Mouse (Mus musculus): ENCODE measurements around the gene Stradb. TPM values are rescaled to one million over a fixed set of nuclear protein-coding genes. Genes with fewer than 3 reads are reported as not detected.

Gene Stradb
- polyA plus RNA-seq (2015; fragmentation: Nextera tagmentation; extraction: Ambion mirVana), result 17.4 and 18.5 TPM in 2 replicates

GRCm38 (mm10) chr1:58973366-58974221 is at the start of gene Stradb, which contains the start of gene Trak2:
Stradb (plus strand) TSS chr1:58973522.
Trak2 (minus strand) TSS chr1:58973430.
- no peaks in the 10 kb centered on the region for H3K27me3 ChIP-seq (ENCODE audit: control insufficient read depth, insufficient read depth, low read length)
- no peaks in the 10 kb centered on the region for H3K4me1 ChIP-seq (replicated peaks; ENCODE audit: control insufficient read depth, insufficient read depth)
- 0% methylated on average over 49 of the region's 69 CpGs for WGBS
- H3K27ac ChIP-seq (replicated peaks), result peak within 1 kb of the TSS; percentile 92
- DNase-seq (ENCODE audit: low spot score), result peak; percentile 95
- H3K9me3 ChIP-seq (ENCODE audit: control insufficient read depth, low read length), result no peaks in the 10 kb centered on the region
- no peaks in the 10 kb centered on the region for H3K36me3 ChIP-seq (ENCODE audit: control insufficient read depth, insufficient read depth, low read length)
- ATAC-seq (ENCODE audit: low FRiP score, low TSS enrichment), result peak; percentile 97
- peak within 1 kb of the TSS; percentile 90 for H3K4me2 ChIP-seq (replicated peaks; ENCODE audit: low read depth)
- no peak for TF ChIP-seq CTCF (IDR thresholded peaks at IDR 0.05; ENCODE audit: low read depth)
- peak; percentile 70 for TF ChIP-seq EP300 (optimal IDR thresholded peaks at IDR 0.05)
- peak within 1 kb of the TSS; percentile 88 for H3K4me3 ChIP-seq (ENCODE audit: low read depth, low read length)
- peak within 1 kb of the TSS; percentile 91 for H3K9ac ChIP-seq (ENCODE audit: low read length)

GRCm38 (mm10) chr1:58926664-58927063 is 46.7 kb upstream of the Stradb start:
- Histone ChIP-seq H3K9me3 (ENCODE audit: control insufficient read depth, low read length) (peaks cover 3% of the 10 kb centered on the region; the same call in 1 of the 2 replicates), H3K4me3 (ENCODE audit: low read depth, low read length) (no peak overlapping the region), H3K4me2 (replicated peaks; ENCODE audit: low read depth) (no peak overlapping the region), H3K27me3 (ENCODE audit: control insufficient read depth, insufficient read depth, low read length) (no peaks in the 10 kb centered on the region), H3K4me1 (replicated peaks; ENCODE audit: control insufficient read depth, insufficient read depth) (no peaks in the 10 kb centered on the region), H3K9ac (ENCODE audit: low read length) (no peak overlapping the region), H3K27ac (replicated peaks) (no peak overlapping the region), H3K36me3 (ENCODE audit: control insufficient read depth, insufficient read depth, low read length) (peaks cover under 1% of the 10 kb centered on the region; the same call in 1 of the 2 replicates)
- TF ChIP-seq EP300 (optimal IDR thresholded peaks at IDR 0.05) (no peak), CTCF (IDR thresholded peaks at IDR 0.05; ENCODE audit: low read depth) (no peak)
- ATAC-seq (ENCODE audit: low FRiP score, low TSS enrichment) (no peak), DNase-seq (ENCODE audit: low spot score) (no peak)
- WGBS, result 92% methylated on average over 5 of the region's 5 CpGs

- Histone ChIP-seq H3K27me3 (ENCODE audit: control insufficient read depth, insufficient read depth, low read length) (no peaks in the 10 kb centered on the region), H3K4me3 (ENCODE audit: low read depth, low read length) (no peak overlapping the region), H3K36me3 (ENCODE audit: control insufficient read depth, insufficient read depth, low read length) (no peaks in the 10 kb centered on the region), H3K4me1 (replicated peaks; ENCODE audit: control insufficient read depth, insufficient read depth) (no peaks in the 10 kb centered on the region), H3K9me3 (ENCODE audit: control insufficient read depth, low read length) (no peaks in the 10 kb centered on the region), H3K4me2 (replicated peaks; ENCODE audit: low read depth) (no peak overlapping the region), H3K9ac (ENCODE audit: low read length) (no peak overlapping the region), H3K27ac (replicated peaks) (no peak overlapping the region)
- ATAC-seq (ENCODE audit: low FRiP score, low TSS enrichment) (no peak), DNase-seq (ENCODE audit: low spot score) (no peak)
- no peak for TF ChIP-seq EP300 (optimal IDR thresholded peaks at IDR 0.05)
- TF ChIP-seq CTCF (IDR thresholded peaks at IDR 0.05; ENCODE audit: low read depth), result no peak
- WGBS, result 82% methylated on average over 10 of the region's 10 CpGs
Measured at GRCm38 (mm10) chr1:58936746-58937605, 36.3 kb upstream of the Stradb start.

- no peak overlapping the region for H3K4me2 ChIP-seq (replicated peaks; ENCODE audit: low read depth)
- WGBS, result 97% methylated on average over 9 of the region's 9 CpGs
- no peak for DNase-seq (ENCODE audit: low spot score)
- no peaks in the 10 kb centered on the region for H3K9me3 ChIP-seq (ENCODE audit: control insufficient read depth, low read length)
- no peak overlapping the region for H3K27ac ChIP-seq (replicated peaks)
- H3K4me3 ChIP-seq (ENCODE audit: low read depth, low read length), result no peak overlapping the region
- H3K36me3 ChIP-seq (ENCODE audit: control insufficient read depth, insufficient read depth, low read length), result no peaks in the 10 kb centered on the region
- H3K27me3 ChIP-seq (ENCODE audit: control insufficient read depth, insufficient read depth, low read length), result no peaks in the 10 kb centered on the region
- TF ChIP-seq CTCF (IDR thresholded peaks at IDR 0.05; ENCODE audit: low read depth) (no peak), EP300 (optimal IDR thresholded peaks at IDR 0.05) (no peak)
- no peak overlapping the region for H3K9ac ChIP-seq (ENCODE audit: low read length)
- H3K4me1 ChIP-seq (replicated peaks; ENCODE audit: control insufficient read depth, insufficient read depth), result no peaks in the 10 kb centered on the region
- ATAC-seq (ENCODE audit: low FRiP score, low TSS enrichment), result no peak
Measured at GRCm38 (mm10) chr1:58937606-58938099, 35.7 kb upstream of the Stradb start.

- DNase-seq (ENCODE audit: low spot score) (no peak), ATAC-seq (ENCODE audit: low FRiP score, low TSS enrichment) (no peak)
- 88% methylated on average over 2 of the region's 2 CpGs for WGBS
- no peaks in the 10 kb centered on the region for H3K27me3 ChIP-seq (ENCODE audit: control insufficient read depth, insufficient read depth, low read length)
- H3K9me3 ChIP-seq (ENCODE audit: control insufficient read depth, low read length), result no peaks in the 10 kb centered on the region
- no peak overlapping the region for H3K9ac ChIP-seq (ENCODE audit: low read length)
- no peak overlapping the region for H3K4me2 ChIP-seq (replicated peaks; ENCODE audit: low read depth)
- H3K36me3 ChIP-seq (ENCODE audit: control insufficient read depth, insufficient read depth, low read length), result no peaks in the 10 kb centered on the region
- H3K4me1 ChIP-seq (replicated peaks; ENCODE audit: control insufficient read depth, insufficient read depth), result no peaks in the 10 kb centered on the region
- TF ChIP-seq EP300 (optimal IDR thresholded peaks at IDR 0.05) (no peak), CTCF (IDR thresholded peaks at IDR 0.05; ENCODE audit: low read depth) (no peak)
- H3K4me3 ChIP-seq (ENCODE audit: low read depth, low read length), result no peak overlapping the region
- H3K27ac ChIP-seq (replicated peaks), result no peak overlapping the region
Measured at GRCm38 (mm10) chr1:58945523-58945922, 27.8 kb upstream of the Stradb start.

All from stomach, postnatal 0 days (tissue).